Mouse (Mus musculus): ENCODE results near the gene Plxna2. TPM values are rescaled to one million over a fixed set of nuclear protein-coding genes. Genes with fewer than 3 reads are reported as not detected.

Plxna2 gene
- polyA plus RNA-seq, 1 experiment from 2014 or later, result 7.4 TPM

- DNase-seq (ENCODE audit: extremely low spot score, low spot score), result no peak
- WGBS, result 92% methylated on average over 1 of the region's 1 CpGs
- H3K4me1 ChIP-seq, result peaks cover 30% of the 10 kb centered on the region
These were observed 86.3 kb downstream of the Plxna2 start for GRCm38 (mm10) chr1:194704171-194704855.

GRCm38 (mm10) chr1:194706566-194706965 lies 88.5 kb downstream of the Plxna2 start:
- Histone ChIP-seq H3K27ac (no peak overlapping the region), H3K4me1 (peaks cover 18% of the 10 kb centered on the region), H3K4me3 (no peak overlapping the region), H3K9me3 (no peaks in the 10 kb centered on the region), H3K27me3 (ENCODE audit: poor library complexity, severe bottlenecking) (peaks cover 29% of the 10 kb centered on the region), H3K36me3 (replicated peaks) (no peaks in the 10 kb centered on the region)
- WGBS, result 78% methylated on average over 2 of the region's 2 CpGs
- no peak for DNase-seq (ENCODE audit: extremely low spot score, low spot score)

More at GRCm38 (mm10) chr1:194704171-194704855, 86.3 kb downstream of the Plxna2 start:
- Histone ChIP-seq H3K27me3 (ENCODE audit: poor library complexity, severe bottlenecking) (peaks cover 35% of the 10 kb centered on the region), H3K9me3 (no peaks in the 10 kb centered on the region), H3K36me3 (replicated peaks) (no peaks in the 10 kb centered on the region), H3K4me3 (no peak overlapping the region), H3K27ac (no peak overlapping the region)

- 69% methylated on average over 2 of the region's 2 CpGs for WGBS
- H3K9me3 ChIP-seq, result no peaks in the 10 kb centered on the region
- H3K4me1 ChIP-seq, result no peaks in the 10 kb centered on the region
- H3K4me3 ChIP-seq, result no peak overlapping the region
- H3K36me3 ChIP-seq (replicated peaks), result no peaks in the 10 kb centered on the region
- DNase-seq (ENCODE audit: extremely low spot score, low spot score), result no peak
- 0 out of 2 replicates have a peak overlapping the region, but pooled peaks have one; percentile 15 for H3K27ac ChIP-seq
- H3K27me3 ChIP-seq (ENCODE audit: poor library complexity, severe bottlenecking), result no peaks in the 10 kb centered on the region
These were observed 94.4 kb downstream of the Plxna2 start for GRCm38 (mm10) chr1:194712373-194712772.

GRCm38 (mm10) chr1:194714138-194715031 lies 96.4 kb downstream of the Plxna2 start:
- Histone ChIP-seq H3K27me3 (ENCODE audit: poor library complexity, severe bottlenecking) (no peaks in the 10 kb centered on the region), H3K36me3 (replicated peaks) (no peaks in the 10 kb centered on the region), H3K9me3 (no peaks in the 10 kb centered on the region), H3K4me3 (no peak overlapping the region), H3K4me1 (0 out of 2 replicates have a peak, but pooled peaks cover 2% of the 10 kb centered on the region), H3K27ac (no peak overlapping the region)
- DNase-seq (ENCODE audit: extremely low spot score, low spot score), result no peak
- WGBS, result 87% methylated on average over 4 of the region's 4 CpGs

GRCm38 (mm10) chr1:194717451-194717874 lies 99.4 kb downstream of the Plxna2 start:
- 75% methylated on average over 1 of the region's 1 CpGs for WGBS
- Histone ChIP-seq H3K36me3 (replicated peaks) (no peaks in the 10 kb centered on the region), H3K4me3 (no peak overlapping the region), H3K9me3 (no peaks in the 10 kb centered on the region), H3K27ac (no peak overlapping the region), H3K27me3 (ENCODE audit: poor library complexity, severe bottlenecking) (no peaks in the 10 kb centered on the region), H3K4me1 (peaks cover 27% of the 10 kb centered on the region)
- DNase-seq (ENCODE audit: extremely low spot score, low spot score), result no peak

GRCm38 (mm10) chr1:194720406-194720805 lies 102.4 kb downstream of the Plxna2 start:
- Histone ChIP-seq H3K27ac (no peak overlapping the region), H3K27me3 (ENCODE audit: poor library complexity, severe bottlenecking) (no peaks in the 10 kb centered on the region), H3K36me3 (replicated peaks) (no peaks in the 10 kb centered on the region), H3K4me1 (peaks cover 30% of the 10 kb centered on the region), H3K9me3 (no peaks in the 10 kb centered on the region), H3K4me3 (no peak overlapping the region)
- peak; percentile 20 for DNase-seq (ENCODE audit: extremely low spot score, low spot score)
- 55% methylated on average over 4 of the region's 4 CpGs for WGBS

GRCm38 (mm10) chr1:194721260-194721659 lies 103.2 kb downstream of the Plxna2 start:
- 79% methylated on average over 2 of the region's 2 CpGs for WGBS
- Histone ChIP-seq H3K4me1 (peaks cover 30% of the 10 kb centered on the region), H3K9me3 (no peaks in the 10 kb centered on the region), H3K4me3 (no peak overlapping the region), H3K27me3 (ENCODE audit: poor library complexity, severe bottlenecking) (no peaks in the 10 kb centered on the region), H3K36me3 (replicated peaks) (no peaks in the 10 kb centered on the region), H3K27ac (peak overlapping the region; percentile 62; the same call in 1 of the 2 replicates)
- no peak for DNase-seq (ENCODE audit: extremely low spot score, low spot score)

- Histone ChIP-seq H3K9me3 (no peaks in the 10 kb centered on the region), H3K4me3 (no peak overlapping the region), H3K4me1 (peaks cover 30% of the 10 kb centered on the region), H3K27me3 (ENCODE audit: poor library complexity, severe bottlenecking) (no peaks in the 10 kb centered on the region), H3K27ac (no peak overlapping the region), H3K36me3 (replicated peaks) (no peaks in the 10 kb centered on the region)
- 49% methylated on average over 2 of the region's 2 CpGs for WGBS
- DNase-seq (ENCODE audit: extremely low spot score, low spot score), result peak; percentile 45
These were observed 104.3 kb downstream of the Plxna2 start for GRCm38 (mm10) chr1:194722329-194722728.

- no peak overlapping the region for H3K27ac ChIP-seq
- H3K4me3 ChIP-seq, result no peak overlapping the region
- peaks cover 9% of the 10 kb centered on the region for H3K4me1 ChIP-seq
- WGBS, result 92% methylated on average over 2 of the region's 2 CpGs
- no peaks in the 10 kb centered on the region for H3K27me3 ChIP-seq (ENCODE audit: poor library complexity, severe bottlenecking)
- H3K36me3 ChIP-seq (replicated peaks), result no peaks in the 10 kb centered on the region
- no peak for DNase-seq (ENCODE audit: extremely low spot score, low spot score)
- H3K9me3 ChIP-seq, result no peaks in the 10 kb centered on the region
These were observed 116.8 kb downstream of the Plxna2 start for GRCm38 (mm10) chr1:194734836-194735235.

GRCm38 (mm10) chr1:194739894-194740293 lies 121.9 kb downstream of the Plxna2 start:
- Histone ChIP-seq H3K36me3 (replicated peaks) (no peaks in the 10 kb centered on the region), H3K27me3 (ENCODE audit: poor library complexity, severe bottlenecking) (no peaks in the 10 kb centered on the region), H3K9me3 (no peaks in the 10 kb centered on the region), H3K27ac (no peak overlapping the region; the same call in 1 of the 2 replicates), H3K4me3 (no peak overlapping the region), H3K4me1 (peaks cover 31% of the 10 kb centered on the region)
- DNase-seq (ENCODE audit: extremely low spot score, low spot score), result no peak

- H3K36me3 ChIP-seq (replicated peaks), result no peaks in the 10 kb centered on the region
- H3K27me3 ChIP-seq (ENCODE audit: poor library complexity, severe bottlenecking), result no peaks in the 10 kb centered on the region
- DNase-seq (ENCODE audit: extremely low spot score, low spot score), result no peak
- no peaks in the 10 kb centered on the region for H3K9me3 ChIP-seq
- 39% methylated on average over 2 of the region's 2 CpGs for WGBS
- H3K4me1 ChIP-seq, result peaks cover 57% of the 10 kb centered on the region
- no peak overlapping the region for H3K4me3 ChIP-seq
- H3K27ac ChIP-seq, result no peak overlapping the region
These were observed 124.9 kb downstream of the Plxna2 start for GRCm38 (mm10) chr1:194742901-194743422.

GRCm38 (mm10) chr1:194745177-194745934 lies 127.3 kb downstream of the Plxna2 start:
- H3K4me1 ChIP-seq, result peaks cover 44% of the 10 kb centered on the region
- no peak overlapping the region for H3K4me3 ChIP-seq
- H3K27ac ChIP-seq, result 0 out of 2 replicates have a peak overlapping the region, but pooled peaks have one; percentile 11
- no peaks in the 10 kb centered on the region for H3K27me3 ChIP-seq (ENCODE audit: poor library complexity, severe bottlenecking)
- no peak for DNase-seq (ENCODE audit: extremely low spot score, low spot score)
- H3K36me3 ChIP-seq (replicated peaks), result peaks cover 6% of the 10 kb centered on the region
- WGBS, result 73% methylated on average over 2 of the region's 2 CpGs
- H3K9me3 ChIP-seq, result no peaks in the 10 kb centered on the region
